Mouse (Mus musculus) heart, embryonic 13.5 days (tissue): ENCODE measurements around the gene Cntf. TPM values are rescaled to one million over a fixed set of nuclear protein-coding genes. Genes with fewer than 3 reads are reported as not detected.

Source experiments
- ATAC-seq: fragments of 200-750 bp; cut with Nextera tagmentation; 2 replicates; pipeline ENCODE4 v1.8.0; 2017; ENCODE audit warnings: moderate TSS enrichment; ENCODE audit not compliant: insufficient number of reproducible peaks, low FRiP score, low TSS enrichment; ENCODE audit errors: extremely low read depth
- H3K27ac ChIP-seq: fragments of 300-500 bp; sonication (generic); replicated peaks from 2 replicates; pipeline ENCODE4 v1.5.1; 2015; ENCODE audit warnings: moderate library complexity, mild to moderate bottlenecking, inconsistent platforms
- H3K27me3 ChIP-seq: fragments of 300-500 bp; sonication (generic); replicated peaks from 2 replicates; pipeline ENCODE4 v1.6.1; 2015; ENCODE audit warnings: mild to moderate bottlenecking, inconsistent platforms
- H3K36me3 ChIP-seq: fragments of 300-500 bp; sonication (generic); 2 replicates; pipeline ENCODE4 v1.6.1; 2015; ENCODE audit warnings: mild to moderate bottlenecking, inconsistent platforms
- H3K4me1 ChIP-seq: fragments of 300-500 bp; sonication (generic); 2 replicates; pipeline ENCODE4 v1.6.1; 2015; ENCODE audit warnings: inconsistent platforms
- H3K4me2 ChIP-seq: fragments of 300-500 bp; sonication (generic); 2 replicates; pipeline ENCODE4 v1.6.1; 2015; ENCODE audit warnings: inconsistent platforms, mild to moderate bottlenecking, moderate library complexity
- H3K4me3 ChIP-seq: fragments of 300-500 bp; sonication (generic); 2 replicates; pipeline ENCODE4 v1.5.1; 2015; ENCODE audit warnings: moderate library complexity, mild to moderate bottlenecking, inconsistent platforms
- H3K9ac ChIP-seq: fragments of 300-500 bp; sonication (generic); 2 replicates; pipeline ENCODE4 v1.6.1; 2015; ENCODE audit warnings: inconsistent platforms, mild to moderate bottlenecking, moderate library complexity
- H3K9me3 ChIP-seq: fragments of 300-500 bp; sonication (generic); 2 replicates; pipeline ENCODE4 v1.6.1; 2016; ENCODE audit warnings: inconsistent platforms
- WGBS: fragments of 180-500 bp; shearing (Covaris S2); methylation state at CpG from one replicate; pipeline ENCODE4 v1.1.7; 2015; ENCODE audit warnings: mixed read lengths; 5-methylcytosine and 5-hydroxymethylcytosine counted together
- polyA plus RNA-seq: library from polyadenylated mRNA; unstranded; fragments of >200 nt; fragmentation: Nextera tagmentation; extraction: Ambion mirVana; gene quantifications from 2 replicates; pipeline ENCODE4 v1.2.1, GENCODE M21; 2015

Gene Cntf
- polyA plus RNA-seq, 1 experiment from 2014 or later = 0.82 TPM

GRCm38 (mm10) chr19:12796328-12796931 is 31.0 kb upstream of the Cntf start:
- Histone ChIP-seq H3K9ac (peak overlapping the region; percentile 89), H3K4me2 (peak overlapping the region; percentile 89), H3K27ac (peak overlapping the region; percentile 100), H3K9me3 (no peaks in the 10 kb centered on the region), H3K36me3 (no peaks in the 10 kb centered on the region), H3K4me1 (peaks cover 15% of the 10 kb centered on the region), H3K27me3 (no peaks in the 10 kb centered on the region; the same call in 1 of the 2 replicates), H3K4me3 (peak overlapping the region; percentile 96)
- no peak; the same call in 1 of the 2 replicates for ATAC-seq
- under 1% methylated on average over 29 of the region's 29 CpGs for WGBS

DNA sequence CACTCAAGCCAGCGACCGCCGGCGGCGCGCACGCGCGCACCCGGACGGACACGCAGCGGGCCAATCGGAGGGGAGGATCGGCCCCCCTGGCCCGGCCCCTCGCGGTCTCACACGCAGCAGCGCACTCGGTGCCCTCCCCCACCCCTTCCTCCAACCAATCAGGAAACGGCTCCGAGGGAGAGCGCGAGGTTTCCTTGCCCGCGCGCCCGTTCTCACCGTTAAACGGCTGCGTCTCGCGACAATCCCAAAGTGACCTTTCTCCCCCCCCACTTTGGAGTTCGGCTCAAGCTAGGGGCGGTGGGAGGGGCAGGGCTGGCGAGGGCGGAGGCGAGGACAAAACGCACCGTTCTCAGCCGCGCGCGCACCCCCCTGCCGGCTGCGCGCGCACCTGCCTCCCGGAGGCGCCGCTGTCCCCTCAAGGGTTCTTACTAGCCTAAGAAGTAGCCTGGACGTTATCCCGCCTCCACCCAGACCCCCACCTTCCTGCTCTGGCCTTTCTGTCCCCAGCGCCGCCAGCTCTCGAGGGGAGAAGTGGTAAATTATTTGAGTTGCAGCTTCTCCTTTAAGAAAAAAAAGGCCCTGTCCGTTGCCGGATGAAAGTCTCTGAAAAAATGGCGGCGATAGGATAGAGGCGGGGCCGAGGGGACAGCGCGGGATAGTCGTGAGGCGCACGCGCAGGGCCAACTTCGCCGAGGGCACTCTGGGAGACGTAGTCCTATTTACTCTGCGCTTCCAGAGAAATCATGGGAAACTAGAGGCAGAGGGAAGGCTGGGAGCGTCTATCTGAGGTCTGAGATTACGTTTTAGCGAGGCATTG is 30.3 kb upstream of the Cntf start, which contains the start of the genes Zfp91 and Lpxn:
Zfp91 (minus strand) TSS at position 616 of the 817 bp plus-strand sequence.
Lpxn (plus strand) TSS at position 683 of the 817 bp plus-strand sequence.
- Histone ChIP-seq H3K4me3 (peak within 1 kb of the TSS; percentile 96), H3K27me3 (no peaks in the 10 kb centered on the region; the same call in 1 of the 2 replicates)
- WGBS = under 1% methylated on average over 54 of the region's 76 CpGs

GRCm38 (mm10) chr19:12795110-12795509 is 29.7 kb upstream of the Cntf start:
- Histone ChIP-seq H3K9me3 (no peaks in the 10 kb centered on the region), H3K36me3 (no peaks in the 10 kb centered on the region), H3K4me3 (peak overlapping the region; percentile 96), H3K27ac (peak overlapping the region; percentile 100), H3K4me2 (peak overlapping the region; percentile 77), H3K4me1 (peaks cover 19% of the 10 kb centered on the region), H3K27me3 (no peaks in the 10 kb centered on the region; the same call in 1 of the 2 replicates), H3K9ac (peak overlapping the region; percentile 100)
- peak; percentile 35; the same call in 1 of the 2 replicates for ATAC-seq
- WGBS = under 1% methylated on average over 23 of the region's 63 CpGs

More for the DNA sequence above, 30.3 kb upstream of the Cntf start, which contains the start of the genes Zfp91 and Lpxn:
- Histone ChIP-seq H3K27ac (peak within 1 kb of the TSS; percentile 100), H3K4me1 (peaks cover 19% of the 10 kb centered on the region), H3K36me3 (no peaks in the 10 kb centered on the region), H3K4me2 (peak within 1 kb of the TSS; percentile 89), H3K9me3 (no peaks in the 10 kb centered on the region), H3K9ac (peak within 1 kb of the TSS; percentile 100)
- ATAC-seq = peak; percentile 90

- WGBS = under 1% methylated on average over 38 of the region's 39 CpGs
- peaks cover 19% of the 10 kb centered on the region for H3K4me1 ChIP-seq
- peak overlapping the region; percentile 100 for H3K9ac ChIP-seq
Measured at GRCm38 (mm10) chr19:12794056-12795044, 28.9 kb upstream of the Cntf start.

DNA sequence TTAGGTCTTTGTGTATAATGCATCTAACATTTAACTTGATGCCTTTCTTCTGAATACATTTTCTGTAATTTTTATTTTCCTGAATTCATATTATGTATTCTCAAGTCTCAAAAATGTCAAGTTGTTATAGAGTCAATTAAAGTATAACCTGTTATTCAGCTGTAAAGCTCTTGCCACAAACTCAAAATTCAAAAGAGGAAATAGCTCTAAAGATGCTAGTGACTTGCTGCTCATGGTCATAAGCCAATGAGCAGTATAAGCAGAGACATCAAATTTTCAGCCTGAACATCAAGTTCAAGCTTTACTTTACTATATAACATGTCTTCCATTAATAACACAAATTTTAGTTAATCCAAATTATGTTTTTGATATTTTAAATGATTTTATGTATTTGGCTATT is 26.9 kb upstream of the Cntf start:
- peaks cover 20% of the 10 kb centered on the region for H3K4me1 ChIP-seq
- ATAC-seq = no peak
- no peak overlapping the region for H3K9ac ChIP-seq
- peaks cover 7% of the 10 kb centered on the region for H3K36me3 ChIP-seq
- H3K27ac ChIP-seq = no peak overlapping the region
- H3K4me2 ChIP-seq = no peak overlapping the region
- no peaks in the 10 kb centered on the region for H3K9me3 ChIP-seq
- H3K4me3 ChIP-seq = no peak overlapping the region
- H3K27me3 ChIP-seq = no peaks in the 10 kb centered on the region

More at GRCm38 (mm10) chr19:12794056-12795044, 28.9 kb upstream of the Cntf start:
- no peaks in the 10 kb centered on the region; the same call in 1 of the 2 replicates for H3K27me3 ChIP-seq
- peak; percentile 52 for ATAC-seq
- H3K9me3 ChIP-seq = no peaks in the 10 kb centered on the region
- peak overlapping the region; percentile 96 for H3K4me3 ChIP-seq
- peak overlapping the region; percentile 100 for H3K27ac ChIP-seq
- no peaks in the 10 kb centered on the region for H3K36me3 ChIP-seq
- H3K4me2 ChIP-seq = peak overlapping the region; percentile 77

GRCm38 (mm10) chr19:12787721-12788120 is 22.3 kb upstream of the Cntf start:
- 88% methylated on average over 4 of the region's 4 CpGs for WGBS
- Histone ChIP-seq H3K9ac (no peak overlapping the region), H3K9me3 (no peaks in the 10 kb centered on the region), H3K27me3 (no peaks in the 10 kb centered on the region), H3K4me2 (no peak overlapping the region), H3K4me1 (peaks cover 16% of the 10 kb centered on the region), H3K27ac (no peak overlapping the region), H3K36me3 (peaks cover 7% of the 10 kb centered on the region), H3K4me3 (no peak overlapping the region)
- no peak for ATAC-seq

GRCm38 (mm10) chr19:12786803-12787395 is 21.5 kb upstream of the Cntf start:
- Histone ChIP-seq H3K9ac (no peak overlapping the region), H3K4me3 (no peak overlapping the region), H3K4me2 (no peak overlapping the region), H3K4me1 (peaks cover 18% of the 10 kb centered on the region), H3K27me3 (no peaks in the 10 kb centered on the region), H3K36me3 (peaks cover 7% of the 10 kb centered on the region), H3K9me3 (no peaks in the 10 kb centered on the region), H3K27ac (no peak overlapping the region)
- WGBS = 84% methylated on average over 2 of the region's 2 CpGs
- ATAC-seq = no peak

- peaks cover 27% of the 10 kb centered on the region for H3K36me3 ChIP-seq
- H3K9ac ChIP-seq = no peak overlapping the region
- no peak overlapping the region for H3K27ac ChIP-seq
- no peak for ATAC-seq
- H3K27me3 ChIP-seq = no peaks in the 10 kb centered on the region
- peaks cover 8% of the 10 kb centered on the region; the same call in 1 of the 2 replicates for H3K4me1 ChIP-seq
- no peak overlapping the region for H3K4me3 ChIP-seq
- H3K9me3 ChIP-seq = no peaks in the 10 kb centered on the region
- no peak overlapping the region for H3K4me2 ChIP-seq
Measured at GRCm38 (mm10) chr19:12780437-12780836, 15.0 kb upstream of the Cntf start.

DNA sequence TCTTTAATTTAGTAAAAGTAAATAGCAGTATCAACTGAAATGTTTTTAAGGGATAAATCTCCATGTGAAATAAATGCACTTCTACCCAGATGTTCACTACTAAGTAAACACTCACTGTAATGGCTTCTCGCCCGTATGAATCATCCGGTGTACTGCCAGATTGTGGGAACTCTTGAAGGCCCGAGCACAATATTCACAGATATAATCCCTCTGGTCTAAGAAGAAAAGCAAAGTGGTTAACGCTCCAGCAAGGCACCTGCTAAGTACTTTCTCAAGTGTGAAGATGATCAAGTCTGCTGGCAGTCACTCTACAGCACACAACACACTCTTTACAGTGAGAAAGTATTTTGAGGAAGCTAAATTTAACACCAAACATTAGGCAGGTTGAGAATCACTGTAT is 5.5 kb upstream of the Cntf start:
- Histone ChIP-seq H3K9ac (no peak overlapping the region), H3K9me3 (no peaks in the 10 kb centered on the region), H3K4me1 (no peaks in the 10 kb centered on the region), H3K27ac (no peak overlapping the region), H3K27me3 (no peaks in the 10 kb centered on the region), H3K4me3 (no peak overlapping the region), H3K4me2 (no peak overlapping the region), H3K36me3 (peaks cover 74% of the 10 kb centered on the region)
- 79% methylated on average over 5 of the region's 5 CpGs for WGBS
- no peak for ATAC-seq

- H3K36me3 ChIP-seq = peaks cover 50% of the 10 kb centered on the region
- no peak overlapping the region for H3K9ac ChIP-seq
- no peak overlapping the region for H3K4me2 ChIP-seq
- H3K27ac ChIP-seq = no peak overlapping the region
- no peaks in the 10 kb centered on the region for H3K27me3 ChIP-seq
- 53% methylated on average over 2 of the region's 2 CpGs for WGBS
- H3K4me1 ChIP-seq = no peaks in the 10 kb centered on the region
- H3K9me3 ChIP-seq = no peaks in the 10 kb centered on the region
- H3K4me3 ChIP-seq = no peak overlapping the region
- no peak for ATAC-seq
Measured at GRCm38 (mm10) chr19:12762212-12763130, 3.0 kb downstream of the Cntf start.
